8 mouse cellular contexts compared by ENCODE assay signal in the genomic region with DNA sequence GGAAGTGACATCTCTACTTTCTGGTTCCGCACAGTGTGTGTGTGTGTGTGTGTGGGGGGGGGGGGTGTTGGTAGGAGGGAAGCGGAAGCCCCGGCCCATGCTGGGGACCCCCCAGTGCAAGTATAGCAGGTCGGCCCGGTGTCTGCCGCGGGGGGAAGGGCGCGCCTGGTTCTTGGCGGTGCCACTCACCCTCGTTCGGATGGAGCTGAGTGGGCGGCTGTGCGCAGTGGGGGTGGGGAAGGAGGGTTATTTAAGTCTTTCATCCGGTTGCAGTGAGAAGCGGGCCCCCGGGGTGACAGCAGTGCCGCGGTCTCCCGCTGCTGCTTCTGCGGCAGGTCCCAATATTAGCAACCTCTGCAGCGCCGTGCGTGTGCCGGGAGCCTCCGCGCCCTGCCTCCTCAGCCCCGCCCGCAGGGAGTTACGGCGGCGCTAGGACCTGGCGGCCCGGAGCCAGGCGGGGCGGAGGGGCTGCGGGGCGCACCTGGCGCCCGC. TPM values are rescaled to one million over a fixed set of nuclear protein-coding genes. Genes with fewer than 3 reads are reported as not detected.
DNase-seq lines count a peak whose midpoint lies in the region; ATAC-seq and TF ChIP-seq lines count a peak whose summit lies in the region.

No protein-coding gene starts in this region.

- TF ChIP-seq CTCF in spleen, adult 2 months (IDR thresholded peaks at IDR 0.05; ENCODE audit: extremely low read depth, insufficient read depth, insufficient read length, insufficient replicate concordance) = no peak

- H3K4me2 ChIP-seq in heart, embryonic 12.5 days = peak overlapping the region; percentile 93
- peak overlapping the region; percentile 74 for H3K4me2 ChIP-seq in liver, embryonic 11.5 days

- H3K9ac ChIP-seq in heart, embryonic 12.5 days = peak overlapping the region; percentile 78
- no peak overlapping the region for H3K9ac ChIP-seq in liver, embryonic 11.5 days (ENCODE audit: low read depth, low read length)

- DNase-seq in spleen, adult 2 months (ENCODE audit: low read depth in 1 of 2, low spot score in 2 of 2) = peak in 1 of 2 experiments; percentile 15
- no peak for DNase-seq in spleen, postnatal 36 days (ENCODE audit: low spot score in 2 of 2)
- peak; percentile 78 for DNase-seq in embryo, embryonic 10 days (ENCODE audit: low spot score)
- peak; percentile 78 for DNase-seq in kidney, postnatal 10 days
- DNase-seq in liver, embryonic 11.5 days (ENCODE audit: low spot score) = peak; percentile 45
- peak; percentile 82 for DNase-seq in retina, embryonic 14.5 days (ENCODE audit: low spot score)

- H3K4me1 ChIP-seq in spleen, adult 2 months (ENCODE audit: control insufficient read depth, insufficient read depth, insufficient read length) = peaks cover 20% of the 10 kb centered on the region
- H3K4me1 ChIP-seq in heart, embryonic 12.5 days (replicated peaks) = peaks cover 14% of the 10 kb centered on the region
- peaks cover 15% of the 10 kb centered on the region; the same call in 1 of the 2 replicates for H3K4me1 ChIP-seq in liver, embryonic 11.5 days (replicated peaks; ENCODE audit: control insufficient read depth, insufficient read depth, low read length)

- peaks cover 50% of the 10 kb centered on the region for H3K27me3 ChIP-seq in spleen, adult 2 months (ENCODE audit: control insufficient read depth, insufficient read depth, low read length)
- H3K27me3 ChIP-seq in heart, embryonic 12.5 days (replicated peaks) = peaks cover 39% of the 10 kb centered on the region
- peaks cover 74% of the 10 kb centered on the region for H3K27me3 ChIP-seq in liver, embryonic 11.5 days (replicated peaks; ENCODE audit: control insufficient read depth, insufficient read depth, low read length)

- H3K9me3 ChIP-seq in heart, embryonic 12.5 days (replicated peaks) = no peaks in the 10 kb centered on the region
- no peaks in the 10 kb centered on the region for H3K9me3 ChIP-seq in liver, embryonic 11.5 days (ENCODE audit: control insufficient read depth, low read length)

- H3K4me3 ChIP-seq in spleen, adult 2 months (ENCODE audit: extremely low read depth, insufficient read depth, insufficient read length) = peak overlapping the region; percentile 45
- H3K4me3 ChIP-seq in heart, embryonic 12.5 days = peak overlapping the region; percentile 67
- peak overlapping the region; percentile 52 for H3K4me3 ChIP-seq in liver, embryonic 11.5 days (ENCODE audit: low read depth, low read length)

- no peaks in the 10 kb centered on the region for H3K36me3 ChIP-seq in spleen, adult 2 months (ENCODE audit: control insufficient read depth, insufficient read depth, low read length)
- no peaks in the 10 kb centered on the region for H3K36me3 ChIP-seq in heart, embryonic 12.5 days
- no peaks in the 10 kb centered on the region for H3K36me3 ChIP-seq in liver, embryonic 11.5 days (ENCODE audit: control insufficient read depth, insufficient read depth, low read length)

- WGBS in spleen, adult 2 months = under 1% methylated on average over 39 of the region's 40 CpGs
- WGBS in heart, embryonic 12.5 days = under 1% methylated on average over 40 of the region's 40 CpGs
- WGBS in liver, embryonic 11.5 days = 0% methylated on average over 40 of the region's 40 CpGs

- no peak for TF ChIP-seq POLR2A in spleen, adult 2 months (IDR thresholded peaks at IDR 0.05; ENCODE audit: low read depth, low read length)

- peak; percentile 54 for ATAC-seq in heart, embryonic 12.5 days (ENCODE audit: insufficient number of reproducible peaks, low FRiP score)
- ATAC-seq in liver, embryonic 11.5 days (replicated peaks; ENCODE audit: low FRiP score) = no peak
- no peak for ATAC-seq in monocyte, adult 5-6 weeks (replicated peaks; ENCODE audit: insufficient number of reproducible peaks, low FRiP score, low TSS enrichment, poor library complexity, severe bottlenecking)

- no peak overlapping the region for H3K27ac ChIP-seq in spleen, adult 2 months (ENCODE audit: insufficient read depth, low read length)
- peak overlapping the region; percentile 67 for H3K27ac ChIP-seq in heart, embryonic 12.5 days (ENCODE audit: poor library complexity, severe bottlenecking)
- no peak overlapping the region for H3K27ac ChIP-seq in liver, embryonic 11.5 days (ENCODE audit: low read depth, low read length)

RNA-seq across cellular contexts. Expression of a gene that starts 5.7 kb away (rescaled TPM):
- polyA plus RNA-seq in spleen, adult 2 months (2012; rRNA removed) = not detected in 2 replicates
- 8.5 and 10.3 TPM in 2 replicates for polyA plus RNA-seq in heart, embryonic 12.5 days (2016; fragmentation: Nextera tagmentation; extraction: Ambion mirVana)
- polyA plus RNA-seq in liver, embryonic 11.5 days (2014; fragmentation: Nextera tagmentation; extraction: Ambion mirVana) = 2.3 and 2.9 TPM in 2 replicates
- total RNA-seq in monocyte, adult 5-6 weeks (2017) = not detected in 3 replicates

Comparison
In these comparisons a context has a peak if more than half of its experiments do, and no peak if none do; other contexts are left out.
1. DNase-seq: peak in embryo, embryonic 10 days (single experiment), kidney, postnatal 10 days (single experiment), liver, embryonic 11.5 days (single experiment) and retina, embryonic 14.5 days (single experiment); none in spleen, postnatal 36 days (0 of 2).
2. Peak in every context shown above with its lines, with median percentiles within 50 percentile points of each other: H3K4me3 ChIP-seq.